Mouse (Mus musculus): ENCODE data around the gene Fbxl17.

Fbxl17 gene

DNA sequence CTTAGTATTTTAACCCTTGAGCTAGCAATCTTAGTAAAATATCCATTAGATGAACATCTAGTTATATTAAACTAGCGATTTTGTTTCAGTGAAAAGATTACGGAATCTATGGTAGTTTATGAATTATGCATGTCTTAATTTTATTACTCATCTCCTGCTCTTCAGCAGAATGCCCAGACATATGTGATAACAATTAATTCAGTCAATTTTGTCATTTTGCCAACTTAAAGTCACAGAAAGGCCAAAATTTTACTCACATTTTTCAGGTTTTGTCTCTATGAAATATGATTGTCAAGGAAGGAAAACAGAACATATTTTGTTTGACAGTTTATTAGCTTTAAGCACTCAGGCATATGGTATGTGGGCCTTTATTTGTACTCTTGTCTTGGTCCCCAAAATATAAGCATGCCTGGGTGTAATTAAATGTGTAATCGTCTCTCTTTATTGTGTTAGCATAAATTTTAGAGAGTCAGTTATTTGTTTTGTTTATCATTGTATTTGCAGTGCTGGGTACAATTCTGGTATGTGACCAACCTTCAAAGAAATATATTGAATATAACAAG is 482.1 kb downstream of the Fbxl17 start:
- no peak for DNase-seq

DNA sequence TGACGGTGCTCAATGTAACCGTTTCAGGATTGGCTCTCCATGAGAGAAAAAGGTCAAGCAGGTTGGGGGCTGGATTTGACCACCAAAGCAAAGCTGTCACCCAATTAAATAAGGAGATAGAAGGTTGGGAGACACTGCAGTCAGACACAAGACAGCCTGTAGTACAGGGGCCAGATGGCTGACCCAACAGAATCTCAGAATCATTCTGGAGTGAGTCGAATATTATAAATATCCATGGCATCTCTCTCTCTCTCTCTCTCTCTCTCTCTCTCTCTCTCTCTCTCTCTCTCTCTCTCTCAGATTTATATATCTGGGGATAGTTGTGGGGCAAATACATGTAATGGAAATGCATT is 487.3 kb downstream of the Fbxl17 start:
- DNase-seq: no peak

- peak; percentile 13 for DNase-seq
Measured at GRCm38 (mm10) chr17:63011893-63012570, 487.8 kb downstream of the Fbxl17 start.

DNA sequence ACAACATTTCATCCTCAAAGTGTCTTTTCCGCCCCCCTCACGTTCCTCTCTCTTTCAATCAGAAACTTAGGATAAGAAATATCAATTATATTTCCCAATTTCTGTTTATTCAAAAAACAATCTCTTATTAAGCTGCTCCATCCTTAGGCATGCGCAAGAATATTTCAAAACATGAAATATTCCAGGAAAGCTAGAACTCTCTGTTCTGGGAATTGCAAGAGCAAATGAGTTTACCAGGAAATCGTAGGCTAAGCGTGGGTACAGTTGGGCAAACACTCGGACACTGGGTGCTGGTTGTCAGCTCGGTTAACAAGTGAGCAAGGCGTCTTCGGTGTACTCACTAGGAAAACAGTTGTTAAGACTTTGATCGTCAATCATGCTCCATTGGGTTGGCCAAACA is 489.0 kb downstream of the Fbxl17 start:
- DNase-seq: no peak

- no peak for DNase-seq
Measured at GRCm38 (mm10) chr17:63008788-63009187, 491.0 kb downstream of the Fbxl17 start.

- no peak for DNase-seq
Measured at GRCm38 (mm10) chr17:63008277-63008676, 491.5 kb downstream of the Fbxl17 start.

- no peak for DNase-seq
Measured at GRCm38 (mm10) chr17:63007876-63008275, 491.9 kb downstream of the Fbxl17 start.

Data from thymus, postnatal 25 days (tissue).